Mouse (Mus musculus) layer of hippocampus, postnatal 25 days (tissue): ENCODE data around the gene 2610021A01Rik. TPM values are rescaled to one million over a fixed set of nuclear protein-coding genes. Genes with fewer than 3 reads are reported as not detected.
"Not testable (repeated sequence)": the region's sequence is repeated elsewhere in the genome, so short reads cannot be mapped to it uniquely, and the experiment has no call there.

Experiments
- DNase-seq, 2 experiments: peaks; one replicate each; pipeline ENCODE4 v3.0.0; 2022; ENCODE audit warnings: mixed read lengths in 2 of 2, low spot score in 1 of 2; ENCODE audit errors: extremely low spot score in 1 of 2
- total RNA-seq, 2 experiments: library from RNA; stranded (reverse); gene quantifications; 2 replicates each; pipeline ENCODE4 v1.2.3; 2021

The 2610021A01Rik gene
- total RNA-seq, result 10 to 100 TPM; 33.2 to 35.5 TPM

- DNase-seq, result peak; percentile 74 to 79
Measured at GRCm38 (mm10) chr7:41599034-41599813, at the start of gene 2610021A01Rik. Gene 2610021A01Rik (plus strand): TSS chr7:41599230.

GRCm38 (mm10) chr7:41560681-41561080 is 38.3 kb upstream of the 2610021A01Rik start:
- no peak for DNase-seq

GRCm38 (mm10) chr7:41573562-41573961 is 25.5 kb upstream of the 2610021A01Rik start, which contains the start of gene Gm6871:
Gene Gm6871 (minus strand): TSS chr7:41573662.
- DNase-seq, result not testable (repeated sequence)

GRCm38 (mm10) chr7:41577956-41578355 is 21.1 kb upstream of the 2610021A01Rik start:
- DNase-seq, result no peak

- DNase-seq, result no peak
Measured at GRCm38 (mm10) chr7:41582028-41582427, 17.0 kb upstream of the 2610021A01Rik start.

GRCm38 (mm10) chr7:41587831-41588230 is 11.2 kb upstream of the 2610021A01Rik start:
- DNase-seq, result not testable (repeated sequence)

GRCm38 (mm10) chr7:41598615-41599014 is 415 bp upstream of the 2610021A01Rik start:
- no peak for DNase-seq

- no peak for DNase-seq
Measured at GRCm38 (mm10) chr7:41599932-41600548, 1.0 kb downstream of the 2610021A01Rik start.

GRCm38 (mm10) chr7:41611654-41612053 is 12.6 kb downstream of the 2610021A01Rik start:
- DNase-seq, result no peak

GRCm38 (mm10) chr7:41616241-41616640 is 17.2 kb downstream of the 2610021A01Rik start:
- not testable (repeated sequence) for DNase-seq

- DNase-seq, result peak; percentile 82 to 86
Measured at GRCm38 (mm10) chr7:41632409-41633220, 33.6 kb downstream of the 2610021A01Rik start, which contains the start of gene Zfp788. Gene Zfp788 (plus strand): TSS chr7:41633203.

GRCm38 (mm10) chr7:41633221-41633984 is 34.4 kb downstream of the 2610021A01Rik start:
- DNase-seq, result peak; percentile 80 to 88

GRCm38 (mm10) chr7:41674326-41674725 is 75.3 kb downstream of the 2610021A01Rik start:
- not testable (repeated sequence) for DNase-seq

Other genes starting within 250 kb of the 2610021A01Rik start
- 10 to 100 TPM; 11.8 to 12.1 TPM for gene AI987944, start 205.9 kb upstream of the 2610021A01Rik start, total RNA-seq
- gene Vmn2r57, start 150.5 kb upstream of the 2610021A01Rik start, total RNA-seq, result under 1 TPM; 0.35 to 0.59 TPM
- gene Gm20449, start 99.8 kb upstream of the 2610021A01Rik start, total RNA-seq, result under 1 TPM; 0.15 to 0.45 TPM
- 10 to 100 TPM in 1 of 2 experiments, 1 to 10 TPM in 1; 8.9 to 11.0 TPM for gene AW146154, start 99.3 kb upstream of the 2610021A01Rik start, total RNA-seq
- gene Gm6871, start 25.6 kb upstream of the 2610021A01Rik start, total RNA-seq, result not detected
- gene Zfp788, start 34.0 kb downstream of the 2610021A01Rik start, total RNA-seq, result 10 to 100 TPM; 33.6 to 35.1 TPM